Mouse (Mus musculus): Measurements from ENCODE around the gene Zkscan3.

DNA sequence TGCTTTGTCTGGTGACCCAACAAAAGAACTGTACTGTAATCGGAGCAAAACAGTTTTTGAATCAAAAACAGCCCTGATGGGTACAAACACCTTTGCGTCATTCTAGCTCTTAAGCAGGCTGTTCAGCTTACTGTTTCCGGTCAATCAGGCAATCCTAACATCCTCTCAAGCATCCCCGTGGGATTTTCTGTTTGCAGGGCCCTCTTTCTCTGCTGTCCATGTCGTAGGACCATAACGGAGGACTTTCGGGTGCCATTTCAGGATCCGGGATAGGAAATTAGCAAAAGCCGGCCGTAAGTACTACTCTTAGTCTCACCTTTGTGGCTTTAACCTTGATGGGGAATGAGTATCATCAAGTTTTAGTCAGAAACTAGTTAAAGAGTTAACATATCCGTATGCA is 4.8 kb upstream of the Zkscan3 start:
- TF ChIP-seq CTCF (IDR thresholded peaks at IDR 0.05; ENCODE audit: insufficient read depth, low read length) (no peak), POLR2A (IDR thresholded peaks at IDR 0.05; ENCODE audit: borderline replicate concordance, extremely low read depth, low read depth, low read length) (no peak)
